Mouse (Mus musculus): ENCODE data around the gene Hspb7. TPM values are rescaled to one million over a fixed set of nuclear protein-coding genes. Genes with fewer than 3 reads are reported as not detected.

The Hspb7 gene
- not detected in 2 replicates for polyA plus RNA-seq (2015; fragmentation: Nextera tagmentation; extraction: Ambion mirVana)

DNA sequence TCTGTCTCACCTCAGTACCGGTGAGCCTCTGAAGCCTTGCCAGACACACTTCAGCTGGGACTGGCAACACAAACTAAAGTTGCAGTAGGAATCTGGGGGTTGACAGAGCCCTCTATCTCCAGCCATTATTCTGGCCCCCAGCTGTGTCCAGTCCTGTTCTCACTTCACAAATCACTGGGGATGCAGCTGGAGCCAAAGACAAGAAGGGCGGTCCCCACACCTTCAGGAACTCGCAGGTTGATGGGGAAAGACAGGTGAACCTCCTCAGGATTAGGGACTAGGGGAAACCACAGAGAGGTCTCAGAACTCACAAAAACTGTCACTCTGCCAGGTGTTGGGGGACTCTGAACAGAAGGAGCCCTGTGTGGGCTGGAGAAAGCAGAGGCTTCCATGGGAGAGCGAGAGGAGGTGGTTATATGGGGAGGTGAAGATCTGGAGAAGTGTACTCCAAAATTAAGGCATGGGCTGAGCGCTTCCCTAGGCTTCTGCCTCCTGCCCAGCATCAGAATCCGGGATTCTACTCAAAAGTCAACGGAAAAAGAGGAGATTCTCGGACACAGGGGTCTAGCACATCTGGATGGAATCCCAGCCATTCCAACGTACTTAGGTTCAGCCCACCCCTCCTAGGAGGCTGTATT lies at the start of gene Hspb7:
Gene Hspb7, plus strand, starts transcription at position 588 of the 638 bp plus-strand sequence.
- 61% methylated on average over 9 of the region's 9 CpGs for WGBS
- peaks cover 9% of the 10 kb centered on the region for H3K4me1 ChIP-seq (replicated peaks)

DNA sequence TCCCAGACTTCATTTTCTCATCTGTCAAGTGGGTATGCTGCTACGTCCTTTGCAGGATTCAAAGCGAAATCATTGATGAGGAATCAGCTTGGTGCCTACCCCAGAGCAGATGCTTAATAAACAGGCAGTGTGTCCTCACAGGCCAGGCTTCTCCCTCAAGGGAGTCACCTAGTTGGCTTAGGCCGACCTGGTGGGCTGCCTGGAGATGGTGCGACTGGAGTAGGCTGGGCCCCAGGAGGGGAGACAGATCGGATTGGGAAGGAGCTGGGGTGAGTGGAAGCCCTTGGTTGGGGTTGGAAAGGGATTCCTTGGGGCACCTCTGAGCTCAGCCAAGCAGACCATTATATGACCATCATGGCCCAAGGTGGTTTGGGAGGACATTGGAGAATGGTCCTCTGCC lies 48.2 kb upstream of the Hspb7 start:
- Histone ChIP-seq H3K4me1 (replicated peaks) (peaks cover 13% of the 10 kb centered on the region), H3K27ac (replicated peaks) (no peak overlapping the region), H3K4me2 (no peak overlapping the region), H3K27me3 (peaks cover 17% of the 10 kb centered on the region), H3K9ac (no peak overlapping the region), H3K9me3 (no peaks in the 10 kb centered on the region), H3K36me3 (no peaks in the 10 kb centered on the region), H3K4me3 (no peak overlapping the region)
- no peak for ATAC-seq (ENCODE audit: low read depth)
- WGBS: 96% methylated on average over 5 of the region's 5 CpGs

More for the DNA sequence above, at the start of gene Hspb7:
- Histone ChIP-seq H3K27ac (replicated peaks) (no peak within 1 kb of the TSS), H3K9me3 (no peaks in the 10 kb centered on the region), H3K27me3 (peaks cover 12% of the 10 kb centered on the region; the same call in 1 of the 2 replicates), H3K4me3 (no peak within 1 kb of the TSS), H3K36me3 (no peaks in the 10 kb centered on the region), H3K9ac (no peak within 1 kb of the TSS), H3K4me2 (no peak within 1 kb of the TSS)
- ATAC-seq (ENCODE audit: low read depth): no peak

DNA sequence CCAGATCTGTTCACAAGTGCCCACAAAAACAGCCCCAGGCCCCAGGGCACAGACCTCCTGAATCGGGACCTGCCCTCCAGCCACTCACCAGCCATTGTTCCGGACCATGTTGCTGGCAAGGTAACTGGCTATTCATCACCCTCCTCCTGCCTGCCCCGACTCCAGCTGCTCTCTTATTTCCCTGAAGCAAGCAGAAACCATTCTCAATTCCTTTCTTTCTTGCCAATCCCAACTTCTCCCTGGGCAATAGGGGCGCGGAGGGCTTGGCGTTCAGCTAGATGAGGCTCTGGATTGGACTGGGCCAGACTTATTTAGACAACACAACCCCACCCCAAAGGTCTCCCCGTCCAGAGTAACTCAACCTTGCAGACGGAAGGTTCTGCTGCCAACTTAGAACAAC lies 40.9 kb upstream of the Hspb7 start:
- no peak overlapping the region for H3K4me3 ChIP-seq
- ATAC-seq (ENCODE audit: low read depth): no peak
- no peaks in the 10 kb centered on the region for H3K9me3 ChIP-seq
- H3K27ac ChIP-seq (replicated peaks): no peak overlapping the region
- H3K27me3 ChIP-seq: peaks cover 47% of the 10 kb centered on the region
- no peak overlapping the region for H3K9ac ChIP-seq
- 49% methylated on average over 8 of the region's 8 CpGs for WGBS
- no peak overlapping the region for H3K4me2 ChIP-seq
- no peaks in the 10 kb centered on the region for H3K36me3 ChIP-seq
- H3K4me1 ChIP-seq (replicated peaks): peaks cover 25% of the 10 kb centered on the region

DNA sequence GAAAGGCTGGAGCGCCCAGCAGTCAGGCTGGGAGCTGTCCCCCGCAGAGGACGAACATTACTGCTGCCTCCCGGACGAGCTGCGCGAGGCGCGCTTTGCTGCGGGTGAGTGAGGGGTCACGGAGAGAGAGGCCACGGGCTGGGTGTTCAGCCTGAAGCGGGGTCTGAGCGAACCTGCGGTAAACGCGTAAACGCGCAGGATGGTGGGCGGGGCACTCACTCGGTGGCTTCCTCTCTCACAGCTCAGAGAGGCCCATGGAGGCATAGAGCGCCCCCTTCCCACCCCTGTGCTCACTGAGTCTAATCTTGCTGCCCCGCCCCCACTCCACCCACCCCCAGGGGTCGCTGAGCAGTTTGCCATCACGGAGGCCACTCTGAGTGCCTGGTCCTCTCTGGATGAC lies 38.2 kb upstream of the Hspb7 start:
- 1% methylated on average over 25 of the region's 25 CpGs for WGBS
- Histone ChIP-seq H3K4me1 (replicated peaks) (peaks cover 27% of the 10 kb centered on the region), H3K9ac (peak overlapping the region; percentile 55), H3K4me2 (peak overlapping the region; percentile 57), H3K4me3 (peak overlapping the region; percentile 31), H3K27ac (replicated peaks) (no peak overlapping the region), H3K36me3 (no peaks in the 10 kb centered on the region), H3K27me3 (peaks cover 47% of the 10 kb centered on the region), H3K9me3 (no peaks in the 10 kb centered on the region)
- peak; percentile 29; the same call in 1 of the 2 replicates for ATAC-seq (ENCODE audit: low read depth)

DNA sequence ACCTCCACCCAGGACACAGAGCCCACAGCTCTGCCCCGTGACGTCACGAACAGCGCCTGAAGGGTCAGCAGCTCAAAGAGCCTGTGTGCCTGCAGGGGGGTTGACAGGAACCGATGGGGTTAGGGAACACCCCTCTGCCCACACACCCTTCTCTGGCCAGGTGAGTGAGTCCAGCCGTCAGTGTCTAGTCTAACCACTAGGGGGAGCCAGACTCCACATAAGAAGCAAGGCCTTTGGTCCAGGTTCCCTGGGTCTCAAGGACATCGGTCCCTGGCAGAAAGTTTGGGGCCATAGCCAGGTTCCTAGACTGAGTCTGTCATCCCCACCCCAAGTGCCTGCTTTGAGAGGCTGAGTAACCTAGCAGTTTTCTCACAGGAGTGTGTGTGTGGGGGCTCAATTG lies 35.3 kb upstream of the Hspb7 start:
- Histone ChIP-seq H3K4me1 (replicated peaks) (peaks cover 27% of the 10 kb centered on the region), H3K36me3 (no peaks in the 10 kb centered on the region), H3K27ac (replicated peaks) (no peak overlapping the region), H3K4me2 (no peak overlapping the region), H3K9me3 (no peaks in the 10 kb centered on the region), H3K4me3 (no peak overlapping the region), H3K27me3 (peaks cover 44% of the 10 kb centered on the region), H3K9ac (no peak overlapping the region)
- ATAC-seq (ENCODE audit: low read depth): no peak
- WGBS: under 1% methylated on average over 7 of the region's 7 CpGs

DNA sequence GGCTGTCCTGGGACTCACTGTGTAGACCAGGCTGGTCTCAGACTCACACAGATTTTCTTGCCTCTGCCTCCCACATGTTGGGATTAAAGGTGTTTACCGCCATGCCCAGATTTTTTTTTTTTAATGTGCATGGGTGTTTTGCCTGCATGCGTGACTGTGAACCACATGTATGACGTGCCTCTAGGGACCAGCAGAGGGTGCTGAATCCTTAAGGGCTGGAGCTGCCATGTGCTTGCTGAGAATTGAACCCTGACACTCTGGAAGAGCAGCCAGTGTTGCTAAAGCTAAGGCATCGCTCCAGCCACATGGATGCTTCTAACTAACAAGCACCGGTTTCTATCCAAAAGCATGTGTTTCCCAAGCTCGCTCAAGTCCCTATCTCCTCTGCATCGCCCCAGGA lies 34.4 kb upstream of the Hspb7 start:
- Histone ChIP-seq H3K27ac (replicated peaks) (no peak overlapping the region), H3K36me3 (no peaks in the 10 kb centered on the region), H3K9ac (no peak overlapping the region), H3K4me3 (no peak overlapping the region), H3K4me1 (replicated peaks) (peaks cover 27% of the 10 kb centered on the region), H3K9me3 (no peaks in the 10 kb centered on the region), H3K4me2 (no peak overlapping the region), H3K27me3 (peaks cover 35% of the 10 kb centered on the region)
- ATAC-seq (ENCODE audit: low read depth): no peak
- 73% methylated on average over 7 of the region's 7 CpGs for WGBS

DNA sequence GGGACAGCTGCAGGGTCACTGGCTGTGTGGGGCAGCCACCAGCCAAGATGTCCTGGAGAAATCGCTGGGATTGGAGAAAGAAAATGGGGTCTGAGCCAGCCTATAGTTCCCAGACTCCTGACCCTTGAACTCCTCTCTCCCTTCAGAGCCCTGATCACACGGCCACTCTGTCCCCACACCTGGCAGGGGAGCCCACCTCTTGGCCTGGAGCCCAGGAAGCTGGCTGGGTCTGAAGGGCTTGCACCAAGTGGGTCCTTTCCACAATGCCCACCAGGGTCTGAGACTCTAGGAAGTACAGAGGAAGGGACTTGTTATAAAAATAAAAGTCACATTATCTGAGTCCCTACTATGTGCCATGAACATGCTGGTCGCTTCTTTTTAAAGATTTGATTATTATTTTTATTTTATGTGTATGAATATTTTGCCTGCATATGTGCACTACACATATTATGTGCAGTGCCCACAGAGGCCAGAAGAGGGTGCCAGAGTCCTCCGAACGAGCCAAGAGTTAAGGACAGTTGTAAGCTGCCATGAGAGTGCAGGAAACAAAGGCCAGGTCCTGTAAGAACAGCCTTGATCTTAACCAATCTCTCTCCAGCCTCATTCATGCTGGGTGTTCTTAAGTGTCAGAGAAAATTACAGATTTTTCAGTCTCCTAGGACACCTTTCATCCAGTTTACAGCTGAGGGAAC lies 33.3 kb upstream of the Hspb7 start:
- H3K4me1 ChIP-seq (replicated peaks): peaks cover 25% of the 10 kb centered on the region
- 16% methylated on average over 5 of the region's 5 CpGs for WGBS
- H3K27ac ChIP-seq (replicated peaks): no peak overlapping the region
- no peak overlapping the region for H3K4me2 ChIP-seq
- H3K9me3 ChIP-seq: no peaks in the 10 kb centered on the region
- no peak overlapping the region for H3K4me3 ChIP-seq
- H3K9ac ChIP-seq: no peak overlapping the region
- H3K36me3 ChIP-seq: no peaks in the 10 kb centered on the region
- no peak for ATAC-seq (ENCODE audit: low read depth)
- H3K27me3 ChIP-seq: peaks cover 24% of the 10 kb centered on the region

DNA sequence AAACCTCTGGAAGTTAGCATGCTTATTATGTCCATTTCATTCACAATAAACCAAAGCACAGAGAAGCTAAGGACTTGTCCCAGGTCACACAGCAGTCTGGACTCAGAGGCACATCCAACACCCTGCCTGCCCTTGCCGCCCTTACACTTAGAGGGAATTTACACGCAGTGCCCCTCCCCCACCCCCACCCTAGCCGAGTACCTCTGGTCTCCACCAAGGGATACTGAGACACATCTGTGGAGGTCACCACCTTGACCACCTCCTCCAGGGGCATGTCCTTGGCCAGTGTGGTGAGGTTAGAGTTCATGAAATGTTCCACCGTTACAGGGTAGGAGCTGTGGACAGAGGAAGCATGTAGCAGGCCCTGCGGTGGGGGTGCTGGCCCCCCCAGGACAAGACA lies 32.6 kb upstream of the Hspb7 start:
- H3K36me3 ChIP-seq: no peaks in the 10 kb centered on the region
- WGBS: 64% methylated on average over 5 of the region's 5 CpGs
- no peak overlapping the region for H3K27ac ChIP-seq (replicated peaks)
- ATAC-seq (ENCODE audit: low read depth): no peak
- no peak overlapping the region for H3K4me2 ChIP-seq
- no peak overlapping the region for H3K4me3 ChIP-seq
- H3K27me3 ChIP-seq: peaks cover 17% of the 10 kb centered on the region
- H3K9ac ChIP-seq: no peak overlapping the region
- H3K4me1 ChIP-seq (replicated peaks): peaks cover 18% of the 10 kb centered on the region
- H3K9me3 ChIP-seq: no peaks in the 10 kb centered on the region

DNA sequence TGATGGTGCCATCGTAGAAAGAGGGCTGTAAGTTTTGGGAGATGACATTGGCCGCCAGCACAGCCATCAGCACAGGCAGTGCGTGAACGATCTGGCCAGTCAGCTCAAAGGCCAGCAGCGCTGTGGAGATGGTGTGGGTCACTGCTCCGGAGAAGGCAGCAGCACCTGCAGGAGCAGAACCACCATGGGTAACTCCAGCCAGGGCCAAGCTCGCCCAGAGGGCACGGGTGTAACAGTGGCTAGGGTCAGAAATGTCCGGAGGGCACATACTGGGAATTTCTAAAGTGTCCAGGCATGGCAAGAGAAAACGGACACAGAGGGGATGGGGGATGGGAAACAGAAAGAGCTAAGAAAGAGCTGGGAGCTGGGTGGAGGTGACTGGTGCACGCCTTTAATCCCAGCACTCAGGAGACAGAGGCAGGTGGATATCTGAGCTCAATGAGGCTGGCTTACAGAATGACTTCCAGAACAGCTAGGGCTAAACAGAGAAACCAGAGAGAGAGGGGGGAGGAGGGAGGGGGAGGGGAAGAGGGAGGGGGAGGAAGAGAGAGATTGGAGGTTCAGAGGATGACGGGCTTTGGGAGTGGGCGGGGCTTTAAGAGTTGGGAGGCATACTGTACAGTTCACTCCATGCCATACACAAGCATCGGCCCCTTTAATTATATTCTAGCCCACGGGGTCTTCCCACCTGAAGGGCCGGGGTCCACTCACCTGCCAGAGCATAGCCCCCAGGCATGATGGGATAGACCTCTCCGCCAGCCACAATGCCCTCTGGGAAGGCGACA lies 31.0 kb upstream of the Hspb7 start:
- Histone ChIP-seq H3K4me3 (no peak overlapping the region), H3K27ac (replicated peaks) (no peak overlapping the region), H3K9ac (no peak overlapping the region), H3K27me3 (peaks cover 4% of the 10 kb centered on the region), H3K4me1 (replicated peaks) (peaks cover 3% of the 10 kb centered on the region; the same call in 1 of the 2 replicates), H3K9me3 (no peaks in the 10 kb centered on the region), H3K36me3 (no peaks in the 10 kb centered on the region), H3K4me2 (no peak overlapping the region)
- ATAC-seq (ENCODE audit: low read depth): no peak
- 74% methylated on average over 18 of the region's 18 CpGs for WGBS

DNA sequence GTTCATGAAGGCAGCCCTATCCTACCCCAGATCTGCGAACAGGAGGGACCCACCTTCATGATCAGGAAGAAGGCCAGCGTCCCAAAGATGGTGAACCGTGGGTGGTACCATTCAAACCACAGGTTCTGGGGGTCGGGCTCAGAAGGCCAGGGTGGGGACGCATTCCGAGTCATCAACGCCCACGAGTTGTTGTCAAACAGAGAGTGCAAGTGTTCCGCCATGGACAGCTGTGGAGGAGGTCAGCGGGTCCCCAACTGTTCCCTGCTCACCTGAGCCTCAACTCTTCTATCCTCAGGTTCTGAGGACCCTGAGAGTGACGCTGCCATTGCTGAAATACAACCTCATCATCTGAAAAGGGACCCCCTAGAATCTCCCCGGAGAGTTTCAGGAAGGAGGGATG lies 29.3 kb upstream of the Hspb7 start:
- Histone ChIP-seq H3K36me3 (no peaks in the 10 kb centered on the region), H3K27me3 (peaks cover 3% of the 10 kb centered on the region; the same call in 1 of the 2 replicates), H3K4me3 (no peak overlapping the region), H3K4me2 (no peak overlapping the region), H3K27ac (replicated peaks) (no peak overlapping the region), H3K4me1 (replicated peaks) (no peaks in the 10 kb centered on the region), H3K9ac (no peak overlapping the region), H3K9me3 (no peaks in the 10 kb centered on the region)
- ATAC-seq (ENCODE audit: low read depth): no peak
- WGBS: 84% methylated on average over 12 of the region's 12 CpGs

DNA sequence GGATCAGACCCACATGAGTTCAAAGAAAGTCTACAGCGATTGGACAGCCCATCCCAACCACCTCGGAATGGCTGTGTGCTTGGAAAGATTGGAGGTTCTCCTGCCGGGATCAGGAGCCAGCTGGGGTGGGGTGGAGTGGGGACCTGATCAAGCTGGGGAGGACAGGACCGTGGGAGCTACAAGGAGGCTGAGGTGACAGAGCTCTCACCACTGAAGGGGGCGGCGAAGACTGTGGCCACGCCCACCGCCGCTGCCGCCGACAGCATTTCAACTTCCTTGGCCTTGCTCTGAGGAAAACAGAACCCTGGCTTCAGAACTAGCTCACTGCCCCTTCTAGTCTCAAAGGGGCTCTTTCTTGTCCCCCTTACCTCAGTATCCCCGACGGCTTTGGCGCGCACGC lies 25.8 kb upstream of the Hspb7 start:
- Histone ChIP-seq H3K27ac (replicated peaks) (no peak overlapping the region), H3K4me2 (peak overlapping the region; percentile 22; the same call in 1 of the 2 replicates), H3K4me1 (replicated peaks) (no peaks in the 10 kb centered on the region), H3K27me3 (peaks cover 3% of the 10 kb centered on the region; the same call in 1 of the 2 replicates), H3K4me3 (no peak overlapping the region), H3K36me3 (no peaks in the 10 kb centered on the region), H3K9ac (no peak overlapping the region), H3K9me3 (no peaks in the 10 kb centered on the region)
- ATAC-seq (ENCODE audit: low read depth): no peak
- WGBS: 21% methylated on average over 16 of the region's 16 CpGs

DNA sequence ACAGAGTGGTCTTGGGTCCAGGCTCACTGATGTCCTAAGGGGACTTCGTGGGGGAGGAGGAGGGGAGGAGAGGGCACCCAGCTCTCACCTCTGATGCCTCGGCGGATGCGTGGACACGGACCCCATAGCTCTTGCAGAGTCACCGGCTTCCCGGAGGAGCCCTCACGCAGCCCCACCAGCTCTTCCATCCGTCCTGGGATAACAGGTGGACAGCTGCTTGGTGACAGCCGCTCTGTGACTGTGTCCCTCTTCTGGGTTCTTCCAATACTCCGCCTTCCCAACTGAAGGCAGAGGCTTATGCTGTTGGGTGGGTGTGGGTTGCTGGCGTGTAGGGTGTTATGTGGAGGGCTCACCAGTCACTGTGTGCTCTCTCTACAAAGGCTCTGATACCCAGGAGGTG lies 22.7 kb upstream of the Hspb7 start:
- 74% methylated on average over 12 of the region's 12 CpGs for WGBS
- Histone ChIP-seq H3K4me1 (replicated peaks) (no peaks in the 10 kb centered on the region), H3K4me2 (no peak overlapping the region), H3K9me3 (no peaks in the 10 kb centered on the region), H3K36me3 (no peaks in the 10 kb centered on the region), H3K9ac (no peak overlapping the region), H3K27ac (replicated peaks) (no peak overlapping the region), H3K4me3 (no peak overlapping the region), H3K27me3 (peaks cover 3% of the 10 kb centered on the region; the same call in 1 of the 2 replicates)
- no peak for ATAC-seq (ENCODE audit: low read depth)

Data from neural tube, embryonic 13.5 days (tissue).